Mouse (Mus musculus): ENCODE data around the gene Rpl22l1. TPM values are rescaled to one million over a fixed set of nuclear protein-coding genes. Genes with fewer than 3 reads are reported as not detected.

The Rpl22l1 gene
- polyA plus RNA-seq, 1 experiment from 2014 or later, result 359 TPM

DNA sequence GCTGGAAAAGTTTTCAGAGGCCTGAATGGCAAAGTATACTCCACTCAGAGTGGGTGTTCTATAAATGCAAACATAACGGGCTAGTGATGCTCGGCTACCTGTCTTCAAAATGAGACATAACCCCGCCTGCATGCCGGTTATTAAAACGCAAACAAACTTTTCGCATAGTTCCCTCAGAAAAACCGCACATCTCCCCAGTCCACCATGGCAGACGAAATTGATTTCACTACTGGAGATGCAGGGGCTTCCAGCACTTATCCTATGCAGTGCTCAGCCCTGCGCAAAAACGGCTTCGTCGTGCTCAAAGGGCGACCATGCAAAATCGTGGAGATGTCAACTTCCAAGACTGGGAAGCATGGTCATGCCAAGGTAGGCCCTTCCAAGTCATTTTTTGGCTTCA lies 23.4 kb upstream of the Rpl22l1 start:
- H3K4me1 ChIP-seq, result peaks cover 10% of the 10 kb centered on the region
- WGBS, result 22% methylated on average over 14 of the region's 14 CpGs
- no peak for ATAC-seq (ENCODE audit: low FRiP score)
- H3K27me3 ChIP-seq, result peaks cover 7% of the 10 kb centered on the region; the same call in 1 of the 2 replicates
- no peak overlapping the region for H3K27ac ChIP-seq
- no peaks in the 10 kb centered on the region for H3K9me3 ChIP-seq
- no peaks in the 10 kb centered on the region for H3K36me3 ChIP-seq (replicated peaks)
- peak overlapping the region; percentile 75 for H3K9ac ChIP-seq
- peak overlapping the region; percentile 96 for H3K4me2 ChIP-seq
- H3K4me3 ChIP-seq (replicated peaks), result peak overlapping the region; percentile 76

- no peak for ATAC-seq (ENCODE audit: low FRiP score)
- Histone ChIP-seq H3K27me3 (peaks cover 7% of the 10 kb centered on the region; the same call in 1 of the 2 replicates), H3K4me2 (no peak overlapping the region), H3K36me3 (replicated peaks) (no peaks in the 10 kb centered on the region), H3K9ac (no peak overlapping the region), H3K4me1 (peaks cover 10% of the 10 kb centered on the region), H3K4me3 (replicated peaks) (no peak overlapping the region), H3K9me3 (no peaks in the 10 kb centered on the region), H3K27ac (no peak overlapping the region)
- WGBS, result 65% methylated on average over 2 of the region's 2 CpGs
Observed at GRCm38 (mm10) chr3:28784176-28784575, 21.1 kb upstream of the Rpl22l1 start.

GRCm38 (mm10) chr3:28794835-28795234 lies 10.4 kb upstream of the Rpl22l1 start:
- Histone ChIP-seq H3K27ac (no peak overlapping the region), H3K9ac (no peak overlapping the region), H3K4me2 (no peak overlapping the region), H3K36me3 (replicated peaks) (no peaks in the 10 kb centered on the region; the same call in 1 of the 2 replicates), H3K4me1 (no peaks in the 10 kb centered on the region), H3K27me3 (no peaks in the 10 kb centered on the region), H3K9me3 (no peaks in the 10 kb centered on the region), H3K4me3 (replicated peaks) (no peak overlapping the region)
- whole genome bisulfite sequencing, result 93% methylated on average over 7 of the region's 7 CpGs
- no peak for ATAC-seq (ENCODE audit: low FRiP score)

DNA sequence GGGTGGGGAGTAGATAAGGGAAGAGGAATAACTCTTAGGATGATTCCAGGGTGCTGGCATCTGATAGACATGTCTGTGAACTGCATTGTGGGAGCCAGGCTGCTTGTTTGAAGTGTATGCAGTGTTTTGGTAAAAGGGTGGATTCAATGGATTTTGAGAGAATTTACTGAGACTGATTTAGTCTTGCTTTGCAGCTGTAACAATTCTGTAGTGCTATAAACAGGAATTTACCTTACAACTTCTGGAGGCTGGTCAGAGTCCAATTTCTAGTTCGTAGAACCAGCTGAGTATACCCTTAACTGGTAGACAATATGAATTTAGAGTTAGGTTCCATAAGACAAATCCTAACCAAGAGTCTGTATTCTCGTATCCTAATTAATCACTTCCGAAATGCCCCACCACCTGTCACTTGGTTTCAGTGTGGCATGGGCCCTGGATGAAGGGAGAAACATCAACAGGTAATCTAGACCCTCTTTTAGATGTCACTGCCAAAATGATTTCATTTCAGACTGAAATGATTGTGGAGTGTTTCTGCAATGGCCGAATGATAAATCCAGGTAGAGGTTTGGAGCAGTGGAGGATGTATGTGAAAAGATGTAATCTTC lies 2.9 kb downstream of the Rpl22l1 start:
- H3K4me1 ChIP-seq, result peaks cover 17% of the 10 kb centered on the region
- no peak overlapping the region for H3K4me3 ChIP-seq (replicated peaks)
- no peaks in the 10 kb centered on the region for H3K27me3 ChIP-seq
- no peak overlapping the region for H3K4me2 ChIP-seq
- WGBS, result 93% methylated on average over 4 of the region's 4 CpGs
- ATAC-seq (ENCODE audit: low FRiP score), result no peak
- no peak overlapping the region for H3K9ac ChIP-seq
- H3K9me3 ChIP-seq, result no peaks in the 10 kb centered on the region
- peaks cover 18% of the 10 kb centered on the region for H3K36me3 ChIP-seq (replicated peaks)
- H3K27ac ChIP-seq, result no peak overlapping the region

- Histone ChIP-seq H3K9me3 (no peaks in the 10 kb centered on the region), H3K27me3 (no peaks in the 10 kb centered on the region), H3K27ac (no peak overlapping the region), H3K9ac (no peak overlapping the region), H3K36me3 (replicated peaks) (peaks cover 18% of the 10 kb centered on the region), H3K4me3 (replicated peaks) (no peak overlapping the region), H3K4me1 (peaks cover 5% of the 10 kb centered on the region; the same call in 1 of the 2 replicates), H3K4me2 (no peak overlapping the region)
- ATAC-seq (ENCODE audit: low FRiP score), result no peak
- 77% methylated on average over 4 of the region's 4 CpGs for WGBS
Observed at GRCm38 (mm10) chr3:28811441-28811840, 6.2 kb downstream of the Rpl22l1 start.

DNA sequence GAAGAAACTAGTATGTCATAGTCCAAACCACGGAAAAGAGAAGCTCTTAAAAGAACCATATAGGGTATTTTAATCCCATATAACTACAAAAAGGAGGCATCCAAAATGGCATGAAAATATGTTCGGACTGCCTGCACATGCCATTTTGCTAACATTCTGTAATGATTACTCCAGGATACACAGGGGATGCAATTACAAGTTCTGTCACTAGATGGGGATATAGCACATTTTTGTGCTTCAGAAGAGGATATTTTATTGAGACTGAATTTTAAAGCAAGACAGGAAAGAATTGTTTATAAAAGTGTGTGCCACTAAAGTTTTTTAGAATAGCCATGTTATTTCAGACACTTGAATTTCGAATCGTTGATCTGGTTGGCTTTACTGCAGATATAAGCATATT lies 9.1 kb downstream of the Rpl22l1 start:
- WGBS, result 8% methylated on average over 4 of the region's 4 CpGs
- Histone ChIP-seq H3K36me3 (replicated peaks) (no peaks in the 10 kb centered on the region), H3K4me2 (no peak overlapping the region), H3K4me3 (replicated peaks) (no peak overlapping the region), H3K9me3 (no peaks in the 10 kb centered on the region), H3K4me1 (no peaks in the 10 kb centered on the region), H3K27me3 (no peaks in the 10 kb centered on the region), H3K27ac (no peak overlapping the region), H3K9ac (no peak overlapping the region)
- ATAC-seq (ENCODE audit: low FRiP score), result no peak

DNA sequence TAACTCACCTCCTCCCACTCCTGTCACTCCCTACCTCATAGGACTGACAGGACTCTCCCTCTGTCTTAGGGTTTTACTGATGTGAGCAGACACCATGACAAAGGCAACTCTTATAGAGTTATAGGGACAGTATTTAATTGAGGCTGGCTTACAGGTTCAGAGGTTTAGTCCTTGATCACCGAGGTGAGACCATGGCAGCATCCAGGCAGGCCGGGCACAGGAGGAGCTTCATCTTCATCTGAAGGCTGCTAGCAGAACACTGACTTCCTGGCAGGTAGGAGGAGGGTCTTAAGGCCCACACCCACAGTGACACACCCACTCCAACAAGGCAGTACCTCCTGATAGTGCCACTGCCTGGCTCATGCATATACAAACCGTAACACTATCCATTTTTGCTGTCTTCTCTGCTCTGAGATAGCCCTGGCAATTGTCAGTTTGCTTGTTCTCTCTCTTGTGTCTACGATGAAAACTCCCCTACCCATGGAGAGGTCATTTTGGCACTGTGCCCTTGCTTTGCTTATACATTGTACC lies 10.8 kb downstream of the Rpl22l1 start:
- Histone ChIP-seq H3K27ac (no peak overlapping the region), H3K9ac (no peak overlapping the region), H3K4me3 (replicated peaks) (no peak overlapping the region), H3K36me3 (replicated peaks) (no peaks in the 10 kb centered on the region), H3K9me3 (no peaks in the 10 kb centered on the region), H3K4me1 (no peaks in the 10 kb centered on the region), H3K4me2 (no peak overlapping the region), H3K27me3 (no peaks in the 10 kb centered on the region)
- no peak for ATAC-seq (ENCODE audit: low FRiP score)
- WGBS, result 86% methylated on average over 4 of the region's 4 CpGs

DNA sequence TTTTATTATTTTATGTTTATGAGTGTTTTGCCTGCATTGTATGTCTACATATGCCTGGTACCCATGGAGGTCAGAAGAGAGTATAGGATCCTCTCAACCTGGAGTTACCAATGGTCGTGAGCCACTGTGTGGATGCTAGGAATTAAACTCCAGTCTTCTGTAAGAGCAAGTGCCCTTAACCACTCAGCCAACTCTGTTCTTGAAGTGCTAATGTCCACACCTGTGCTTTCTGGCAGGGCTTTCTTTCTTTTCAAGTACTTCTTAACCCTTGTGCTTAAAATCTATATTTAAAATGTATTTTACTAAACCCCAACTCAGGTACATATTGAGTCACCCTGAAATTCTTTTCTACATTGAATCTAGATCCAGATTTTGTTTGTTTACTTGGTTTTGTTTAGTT lies 21.0 kb downstream of the Rpl22l1 start:
- Histone ChIP-seq H3K27me3 (no peaks in the 10 kb centered on the region), H3K4me1 (no peaks in the 10 kb centered on the region), H3K4me3 (replicated peaks) (no peak overlapping the region), H3K9ac (no peak overlapping the region), H3K4me2 (no peak overlapping the region), H3K36me3 (replicated peaks) (no peaks in the 10 kb centered on the region), H3K27ac (no peak overlapping the region), H3K9me3 (no peaks in the 10 kb centered on the region)
- no peak for ATAC-seq (ENCODE audit: low FRiP score)
- WGBS, result 79% methylated on average over 1 of the region's 1 CpGs

GRCm38 (mm10) chr3:28827605-28828004 lies 22.4 kb downstream of the Rpl22l1 start:
- Histone ChIP-seq H3K9ac (no peak overlapping the region), H3K9me3 (no peaks in the 10 kb centered on the region), H3K27me3 (no peaks in the 10 kb centered on the region), H3K4me1 (no peaks in the 10 kb centered on the region), H3K4me2 (no peak overlapping the region), H3K27ac (no peak overlapping the region), H3K4me3 (replicated peaks) (no peak overlapping the region), H3K36me3 (replicated peaks) (no peaks in the 10 kb centered on the region)
- ATAC-seq (ENCODE audit: low FRiP score), result no peak
- WGBS, result 82% methylated on average over 2 of the region's 2 CpGs

- ATAC-seq (ENCODE audit: low FRiP score), result no peak
- Histone ChIP-seq H3K9ac (no peak overlapping the region), H3K4me1 (no peaks in the 10 kb centered on the region), H3K36me3 (replicated peaks) (no peaks in the 10 kb centered on the region), H3K4me3 (replicated peaks) (no peak overlapping the region), H3K4me2 (no peak overlapping the region), H3K27me3 (no peaks in the 10 kb centered on the region), H3K27ac (no peak overlapping the region), H3K9me3 (no peaks in the 10 kb centered on the region)
- 87% methylated on average over 2 of the region's 2 CpGs for WGBS
Observed at GRCm38 (mm10) chr3:28829454-28829853, 24.2 kb downstream of the Rpl22l1 start.

- Histone ChIP-seq H3K4me2 (no peak overlapping the region), H3K36me3 (replicated peaks) (no peaks in the 10 kb centered on the region), H3K27ac (no peak overlapping the region), H3K9ac (no peak overlapping the region), H3K9me3 (no peaks in the 10 kb centered on the region), H3K4me3 (replicated peaks) (no peak overlapping the region), H3K4me1 (peaks cover 2% of the 10 kb centered on the region; the same call in 1 of the 2 replicates), H3K27me3 (no peaks in the 10 kb centered on the region)
- ATAC-seq (ENCODE audit: low FRiP score), result no peak
- WGBS, result 84% methylated on average over 2 of the region's 2 CpGs
Observed at GRCm38 (mm10) chr3:28836796-28837371, 31.6 kb downstream of the Rpl22l1 start.

DNA sequence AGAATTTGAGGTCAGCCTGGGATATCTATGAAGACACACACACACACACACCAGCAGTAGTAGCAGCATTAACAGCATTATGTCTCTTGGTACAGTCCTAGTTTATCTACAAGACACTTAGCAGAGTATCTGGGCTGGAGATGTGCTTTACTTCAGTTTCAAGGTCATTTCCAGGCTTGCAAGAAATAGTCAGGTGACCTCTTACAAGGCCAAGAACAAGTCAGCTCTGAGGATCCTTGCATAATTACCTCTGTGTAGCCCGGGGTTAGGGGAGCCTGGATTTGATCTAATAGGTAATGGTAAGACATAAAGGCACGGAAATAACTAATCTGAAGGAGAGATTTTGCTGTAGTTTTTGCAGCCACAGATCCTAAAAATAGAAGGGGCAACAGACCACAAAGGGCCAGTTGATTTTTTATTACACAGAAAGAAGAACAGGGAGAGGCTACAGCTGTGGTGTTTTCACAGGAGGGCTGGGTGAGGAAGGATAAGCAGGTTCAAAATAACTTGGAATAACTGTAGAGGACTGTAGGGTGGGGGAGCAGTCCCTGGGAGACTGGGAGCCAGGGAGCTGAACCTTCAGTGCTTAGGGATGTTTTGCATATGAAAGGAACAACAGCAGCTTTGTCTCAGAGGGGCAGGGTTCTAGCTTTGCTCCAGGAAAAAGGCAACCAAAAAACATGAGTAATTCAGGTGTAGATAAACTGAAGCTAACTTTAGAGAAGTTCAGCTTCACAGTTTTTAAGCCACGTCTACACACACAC lies 36.8 kb downstream of the Rpl22l1 start:
- Histone ChIP-seq H3K27me3 (no peaks in the 10 kb centered on the region), H3K9me3 (no peaks in the 10 kb centered on the region), H3K4me1 (peaks cover 10% of the 10 kb centered on the region), H3K4me3 (replicated peaks) (no peak overlapping the region), H3K27ac (no peak overlapping the region), H3K9ac (no peak overlapping the region), H3K36me3 (replicated peaks) (no peaks in the 10 kb centered on the region), H3K4me2 (no peak overlapping the region)
- ATAC-seq (ENCODE audit: low FRiP score), result no peak
- WGBS, result 20% methylated on average over 3 of the region's 3 CpGs
